Mouse (Mus musculus): ENCODE measurements around the gene Casp3.
"Not testable (repeated sequence)": the region's sequence is repeated elsewhere in the genome, so short reads cannot be mapped to it uniquely, and the experiment has no call there.

Casp3 gene

GRCm38 (mm10) chr8:46616879-46617689 is at the start of gene Casp3, which contains the start of gene Primpol:
Casp3 (plus strand) TSS chr8:46617291.
Primpol (minus strand) TSS chr8:46617212.
- peak; percentile 96 to 97 for DNase-seq

GRCm38 (mm10) chr8:46567946-46568345 is 49.1 kb upstream of the Casp3 start:
- DNase-seq = no peak

GRCm38 (mm10) chr8:46568942-46569341 is 48.1 kb upstream of the Casp3 start:
- no peak for DNase-seq

- peak; percentile 11 to 16 for DNase-seq
These were observed 47.2 kb upstream of the Casp3 start for GRCm38 (mm10) chr8:46569659-46570441.

- DNase-seq = no peak
These were observed 46.4 kb upstream of the Casp3 start for GRCm38 (mm10) chr8:46570673-46571072.

- DNase-seq = no peak
These were observed 43.6 kb upstream of the Casp3 start for GRCm38 (mm10) chr8:46573446-46573845.

GRCm38 (mm10) chr8:46573964-46574363 is 43.1 kb upstream of the Casp3 start:
- no peak for DNase-seq

GRCm38 (mm10) chr8:46578794-46579193 is 38.3 kb upstream of the Casp3 start:
- DNase-seq = no peak

GRCm38 (mm10) chr8:46584328-46584727 is 32.8 kb upstream of the Casp3 start:
- not testable (repeated sequence) for DNase-seq

GRCm38 (mm10) chr8:46585576-46585975 is 31.5 kb upstream of the Casp3 start:
- no peak for DNase-seq

- DNase-seq = no peak
These were observed 29.2 kb upstream of the Casp3 start for GRCm38 (mm10) chr8:46587911-46588310.

- no peak for DNase-seq
These were observed 28.4 kb upstream of the Casp3 start for GRCm38 (mm10) chr8:46588663-46589062.

- no peak for DNase-seq
These were observed 24.0 kb upstream of the Casp3 start for GRCm38 (mm10) chr8:46593067-46593466.

- DNase-seq = no peak
These were observed 23.3 kb upstream of the Casp3 start for GRCm38 (mm10) chr8:46593772-46594171.

- no peak for DNase-seq
These were observed 21.5 kb upstream of the Casp3 start for GRCm38 (mm10) chr8:46595593-46595992.

- no peak for DNase-seq
These were observed 20.6 kb upstream of the Casp3 start for GRCm38 (mm10) chr8:46596530-46596929.

GRCm38 (mm10) chr8:46597411-46597810 is 19.7 kb upstream of the Casp3 start:
- DNase-seq = no peak

GRCm38 (mm10) chr8:46598114-46598513 is 19.0 kb upstream of the Casp3 start:
- DNase-seq = no peak

GRCm38 (mm10) chr8:46598753-46599152 is 18.3 kb upstream of the Casp3 start:
- no peak for DNase-seq

GRCm38 (mm10) chr8:46599314-46599904 is 17.7 kb upstream of the Casp3 start:
- no peak for DNase-seq

- DNase-seq = no peak
These were observed 16.0 kb upstream of the Casp3 start for GRCm38 (mm10) chr8:46600959-46601707.

GRCm38 (mm10) chr8:46603587-46603986 is 13.5 kb upstream of the Casp3 start:
- DNase-seq = no peak

- DNase-seq = no peak
These were observed 10.2 kb upstream of the Casp3 start for GRCm38 (mm10) chr8:46606930-46607329.
